Mouse (Mus musculus) frontal cortex, adult (tissue): ENCODE data around the gene Epn2.
A peak's percentile ranks its signal among the peaks of the same experiment; 100 is the strongest.

ENCODE experiments used
- ATAC-seq: cut with Nextera tagmentation; 2 replicates; pipeline ENCODE4 v1.9.2; 2017; ENCODE audit warnings: mild to moderate bottlenecking, moderate library complexity, mixed read lengths; ENCODE audit not compliant: low TSS enrichment

Gene Epn2

DNA sequence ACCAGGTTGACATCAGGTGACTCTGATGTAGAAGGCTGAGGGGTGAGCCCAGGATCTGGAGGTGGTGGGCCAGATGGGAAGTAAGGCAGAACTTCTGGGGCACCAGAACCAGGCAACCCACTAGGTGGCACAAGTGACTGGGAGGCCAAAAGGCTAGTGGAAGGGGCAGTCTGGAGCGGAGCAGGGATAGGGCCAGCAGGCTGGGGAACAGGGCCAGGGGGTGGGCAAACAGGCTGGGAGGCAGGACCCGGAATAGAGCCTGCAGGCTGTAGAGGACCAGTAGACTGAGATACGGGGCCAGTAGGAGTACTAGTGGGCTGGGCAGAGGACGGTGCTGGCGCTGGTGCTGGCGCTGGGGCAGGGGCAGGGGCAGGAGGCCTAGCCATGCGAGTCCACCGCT is 89.6 kb downstream of the Epn2 start:
- ATAC-seq = no peak

DNA sequence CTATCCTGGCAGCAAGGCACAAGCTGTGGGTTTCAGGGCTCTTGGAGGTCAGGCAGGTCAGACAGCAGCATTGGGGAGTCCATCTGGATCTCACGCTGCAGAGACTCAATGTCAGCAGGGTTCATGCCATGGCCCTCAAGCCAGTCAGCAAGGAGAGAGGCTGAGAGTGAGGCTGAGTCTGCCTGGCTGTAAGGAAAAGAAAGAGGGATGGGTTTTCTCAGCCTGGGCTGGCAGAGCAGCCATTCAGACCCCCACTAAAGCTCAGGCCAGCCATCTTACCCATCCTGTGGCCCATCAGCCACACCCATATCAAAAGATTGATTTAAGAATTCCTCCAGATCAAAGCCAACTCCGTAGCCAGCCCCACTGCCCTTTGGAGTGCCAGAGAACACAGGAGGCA is 90.4 kb downstream of the Epn2 start:
- no peak for ATAC-seq

DNA sequence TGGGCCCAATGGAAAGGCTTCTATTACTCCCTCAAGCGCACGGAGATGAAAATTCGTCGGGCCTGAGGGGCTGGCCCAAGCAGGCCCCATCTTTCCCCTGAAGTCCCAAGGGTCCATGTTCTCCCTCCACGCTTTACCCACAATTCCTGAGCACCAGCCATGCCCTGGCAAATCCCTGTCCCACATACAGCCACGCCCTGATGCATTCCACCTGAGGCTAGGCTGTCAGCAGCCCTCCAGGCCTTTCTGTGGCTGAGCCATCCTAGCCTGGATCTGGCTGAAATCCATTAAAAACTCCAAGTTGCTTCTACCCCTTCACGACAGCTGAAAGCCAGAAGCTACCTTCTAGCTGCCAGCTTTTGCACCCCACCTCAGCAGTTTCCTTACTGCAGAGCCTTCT is 91.6 kb downstream of the Epn2 start:
- no peak for ATAC-seq

DNA sequence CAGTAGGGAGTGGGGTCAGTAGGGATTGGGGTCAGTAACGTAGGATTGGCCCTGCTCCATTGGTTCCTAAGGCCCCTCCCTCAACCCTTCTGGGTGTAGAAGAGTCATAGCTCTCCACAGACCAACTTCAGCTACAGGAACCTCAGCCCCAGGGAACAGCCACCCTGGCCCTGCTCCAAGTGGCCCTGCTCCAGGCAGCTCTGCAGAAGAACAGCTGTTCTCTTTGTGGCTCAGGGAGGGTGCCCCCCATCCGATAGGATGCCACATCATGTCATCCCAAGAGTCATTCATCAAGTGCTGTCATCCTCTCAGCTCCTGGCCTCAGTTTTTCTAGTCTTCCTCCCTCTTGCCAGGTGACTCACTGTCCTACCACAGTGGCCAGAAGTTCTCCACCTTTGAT is 92.1 kb downstream of the Epn2 start:
- ATAC-seq = 0 out of 2 replicates have a peak, but pooled peaks have one; percentile 14

DNA sequence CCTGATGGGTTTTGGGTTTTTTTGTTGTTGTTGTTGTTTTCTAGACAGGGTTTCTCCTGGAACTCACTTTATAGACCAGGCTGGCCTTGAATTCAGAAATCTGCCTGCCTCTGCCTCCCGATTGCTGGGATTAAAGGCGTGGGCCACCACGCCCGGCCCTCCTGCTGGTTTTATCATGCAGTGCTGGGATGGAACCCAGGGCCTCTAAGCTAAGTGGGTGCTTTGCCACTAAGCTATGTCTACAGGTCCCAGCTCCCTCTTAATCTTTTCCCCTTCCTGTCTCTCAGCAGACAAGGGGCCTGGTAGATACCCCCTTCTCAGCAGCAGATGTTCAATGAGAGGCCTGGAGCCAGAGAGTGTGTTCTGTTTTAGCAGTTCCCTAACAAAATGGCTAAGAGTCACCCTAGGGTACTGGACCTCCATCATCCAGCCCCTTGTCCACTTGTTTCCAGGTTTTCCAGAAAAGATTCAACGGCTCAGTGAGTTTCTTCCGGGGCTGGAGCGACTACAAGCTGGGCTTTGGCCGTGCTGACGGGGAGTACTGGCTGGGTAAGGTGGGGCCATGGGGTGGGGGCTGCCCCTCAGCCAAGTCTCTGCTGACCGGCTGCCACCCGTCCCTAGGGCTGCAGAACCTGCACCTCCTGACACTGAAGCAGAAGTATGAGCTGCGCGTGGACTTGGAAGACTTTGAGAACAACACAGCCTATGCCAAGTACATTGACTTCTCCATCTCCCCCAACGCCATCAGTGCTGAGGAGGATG is 92.8 kb downstream of the Epn2 start:
- ATAC-seq = no peak

DNA sequence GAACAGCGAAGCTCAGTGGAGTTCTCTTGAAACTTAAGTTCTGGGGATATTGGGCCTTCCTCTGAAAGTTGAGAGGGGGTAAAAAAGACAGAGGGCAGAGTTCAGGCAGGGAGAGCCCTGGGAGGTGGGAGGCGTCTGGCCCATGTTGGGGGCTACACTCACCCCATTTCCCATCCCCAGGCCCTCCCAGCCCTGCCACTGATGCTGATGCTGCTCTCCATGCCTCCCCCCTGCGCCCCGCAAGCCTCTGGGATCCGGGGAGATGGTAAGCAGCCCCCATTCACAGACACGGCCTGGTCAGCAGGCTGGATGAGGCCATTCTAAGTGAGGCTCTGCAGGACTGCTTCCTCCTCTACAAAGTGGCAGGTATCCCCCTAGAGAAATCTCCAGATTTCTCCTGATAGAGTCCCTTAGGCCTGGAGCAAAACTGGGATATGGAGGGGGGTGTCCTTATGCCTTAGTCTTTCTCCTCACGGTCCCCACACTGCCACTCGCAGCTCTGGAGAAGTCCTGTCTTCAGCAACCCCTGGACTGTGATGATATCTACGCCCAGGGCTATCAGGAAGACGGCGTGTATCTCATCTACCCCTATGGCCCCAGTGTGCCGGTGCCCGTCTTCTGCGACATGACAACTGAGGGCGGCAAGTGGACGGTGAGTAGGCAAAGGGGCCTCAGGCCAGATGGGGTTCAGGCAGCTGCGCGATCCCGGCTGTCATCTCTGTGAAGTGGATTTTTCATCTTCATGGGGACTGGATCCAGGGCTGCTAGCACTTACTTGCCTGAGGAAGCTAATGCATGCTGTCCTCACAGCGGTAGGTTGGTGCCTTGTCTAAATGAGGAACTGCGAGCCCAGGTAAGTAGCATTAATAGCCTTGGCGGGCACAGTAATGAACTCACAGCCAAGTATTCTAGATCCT is 93.7 kb downstream of the Epn2 start:
- ATAC-seq = no peak

DNA sequence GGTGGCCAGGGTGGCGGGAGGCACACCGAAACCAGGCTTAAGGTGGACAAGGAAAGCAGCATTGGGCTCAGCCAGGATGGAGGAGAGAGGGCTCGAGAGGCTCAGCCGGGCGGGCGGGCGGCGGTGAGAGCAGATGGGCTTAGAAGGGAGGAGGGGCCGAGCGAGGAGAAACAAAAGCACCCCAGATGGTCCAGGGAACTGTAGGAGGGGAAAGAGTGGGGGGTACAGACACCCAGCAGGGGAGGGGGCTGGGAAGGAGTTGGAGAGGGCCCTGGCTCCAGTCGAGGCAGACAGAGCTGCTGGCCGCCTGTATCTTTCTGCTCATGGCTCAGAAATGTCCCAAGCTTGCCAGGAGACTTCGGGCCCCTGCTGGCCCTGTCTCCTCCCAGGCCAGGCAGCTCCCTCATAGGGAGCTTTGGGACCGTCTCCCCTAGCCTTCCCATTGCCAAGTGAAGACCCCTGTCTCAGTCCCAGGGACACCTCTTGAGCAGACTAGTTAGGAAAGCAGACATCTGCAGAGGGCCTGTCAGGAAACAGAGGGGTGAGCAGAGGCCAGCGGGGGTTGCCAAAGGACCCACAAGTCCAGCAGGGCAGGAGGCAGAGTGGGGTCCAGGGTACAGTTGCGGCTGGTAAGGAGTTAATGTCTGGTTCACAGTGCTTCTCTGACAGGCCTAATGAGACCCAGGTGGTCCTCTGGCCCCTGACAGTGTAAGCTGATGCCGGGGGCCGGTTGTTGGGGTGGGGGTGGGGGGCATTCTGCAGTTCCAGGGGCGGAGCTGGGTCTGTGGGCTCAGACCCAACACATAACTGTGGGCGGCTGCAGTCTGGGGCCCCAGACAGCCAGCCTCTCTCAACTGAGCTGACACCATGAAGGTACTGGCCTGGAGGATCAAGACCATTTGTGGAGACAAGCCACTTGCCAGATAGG is 94.6 kb downstream of the Epn2 start, which contains the start of gene Mfap4:
TSS of gene Mfap4 (plus strand) at position 819 of the 928 bp plus-strand sequence.
- peak; percentile 77 for ATAC-seq

DNA sequence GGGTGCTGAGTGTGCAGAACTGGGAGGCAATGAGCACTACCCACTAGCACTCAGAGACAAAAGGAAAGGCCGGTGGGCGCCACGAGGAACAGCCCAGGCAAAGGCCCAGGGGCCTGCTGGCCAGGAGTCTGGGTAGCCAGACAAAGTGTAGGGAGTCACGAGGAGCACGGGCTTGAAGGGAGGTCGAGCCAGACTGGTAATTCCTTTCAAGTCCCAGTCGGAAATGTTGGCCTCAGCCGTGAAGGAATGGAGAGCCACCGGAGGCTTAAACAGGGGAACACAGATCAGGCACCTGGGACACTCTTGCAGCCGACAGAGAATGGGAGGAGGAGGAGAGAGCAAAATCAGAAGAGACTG is 95.3 kb downstream of the Epn2 start:
- no peak for ATAC-seq

DNA sequence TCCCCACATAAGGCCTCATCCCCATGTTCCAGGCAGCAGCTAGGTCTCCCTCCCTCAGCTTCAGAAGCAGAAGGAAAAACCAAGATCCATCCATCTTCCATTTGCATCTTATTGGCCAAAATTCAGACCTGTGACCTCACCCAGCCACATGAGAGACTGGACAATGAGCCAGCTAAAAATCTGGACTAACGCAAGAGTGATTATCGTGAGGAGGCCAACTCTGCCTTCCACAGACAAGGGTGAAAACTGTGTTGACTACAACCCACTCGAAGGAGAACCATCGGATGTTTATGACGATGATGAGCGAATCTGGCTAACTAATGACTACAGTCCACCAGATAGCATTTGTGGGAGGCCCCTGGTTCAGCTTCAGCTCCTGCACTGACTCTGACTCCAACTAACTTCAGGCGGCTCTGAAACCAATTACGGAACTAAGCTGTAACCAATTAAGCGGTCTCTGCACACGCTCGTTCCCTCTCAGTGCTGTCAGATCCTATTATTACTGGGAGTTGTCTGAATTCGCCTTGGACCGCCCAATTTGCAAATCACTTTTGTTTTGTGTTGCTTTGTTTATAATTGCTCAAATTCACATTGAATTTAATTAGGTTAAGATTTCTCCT is 96.2 kb downstream of the Epn2 start:
- ATAC-seq = no peak

DNA sequence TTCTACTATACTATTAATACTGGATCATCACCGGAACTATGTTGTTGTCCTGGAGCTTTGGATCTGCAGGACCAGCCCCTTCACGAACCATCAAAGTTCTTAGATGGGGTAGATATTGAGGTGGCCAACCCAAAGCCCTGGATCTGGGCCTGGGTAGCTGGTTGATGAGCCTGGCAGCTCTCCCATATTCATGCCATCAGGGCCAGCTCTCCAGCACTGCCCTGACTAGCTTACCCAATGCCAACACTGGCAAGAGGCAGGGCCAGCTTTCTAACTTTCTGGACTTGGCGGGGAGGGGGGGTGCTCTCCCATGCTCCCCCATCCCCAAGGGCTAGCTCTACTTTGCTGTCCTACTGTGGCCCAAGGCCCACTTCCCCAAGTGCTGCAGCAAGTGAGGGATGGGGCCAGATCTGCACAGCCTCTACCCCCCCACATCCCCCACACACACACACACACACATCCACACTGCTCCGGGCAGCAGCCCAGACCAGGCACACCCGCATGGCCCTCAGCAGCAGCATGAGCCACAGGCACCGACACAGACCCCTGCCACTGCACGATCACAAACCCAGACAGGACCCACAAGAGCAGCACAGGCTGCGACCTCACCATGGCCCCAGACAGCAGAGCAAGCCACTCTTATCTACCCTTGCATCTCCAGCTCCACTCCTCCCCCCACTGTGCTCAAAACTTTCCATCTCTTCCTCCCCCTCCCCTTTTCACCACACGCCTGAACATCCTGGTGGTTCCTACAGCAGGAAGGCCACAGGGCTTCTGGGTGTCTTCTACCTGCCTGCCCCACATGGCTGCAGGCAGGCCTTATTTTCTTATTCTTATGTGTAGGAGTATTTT is 98.0 kb downstream of the Epn2 start:
- no peak for ATAC-seq

DNA sequence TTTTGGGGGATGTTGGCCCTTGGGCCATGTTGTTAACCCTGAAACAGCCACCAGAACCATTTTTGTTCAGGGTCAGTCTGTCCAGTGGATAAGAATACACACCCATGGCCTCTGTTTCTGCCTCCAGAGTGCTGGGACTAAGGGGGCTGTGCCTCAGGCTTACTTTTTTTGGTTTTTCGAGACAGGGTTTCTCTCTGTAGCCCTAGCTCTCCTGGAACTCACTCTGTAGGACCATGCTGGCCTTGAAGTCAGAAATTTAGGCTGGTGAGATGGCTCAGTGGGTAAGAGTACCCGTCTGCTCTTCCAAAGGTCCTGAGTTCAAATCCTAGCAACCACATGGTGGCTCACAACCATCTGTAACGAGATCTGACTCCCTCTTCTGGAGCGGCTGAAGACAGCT is 100.7 kb downstream of the Epn2 start:
- ATAC-seq = no peak

DNA sequence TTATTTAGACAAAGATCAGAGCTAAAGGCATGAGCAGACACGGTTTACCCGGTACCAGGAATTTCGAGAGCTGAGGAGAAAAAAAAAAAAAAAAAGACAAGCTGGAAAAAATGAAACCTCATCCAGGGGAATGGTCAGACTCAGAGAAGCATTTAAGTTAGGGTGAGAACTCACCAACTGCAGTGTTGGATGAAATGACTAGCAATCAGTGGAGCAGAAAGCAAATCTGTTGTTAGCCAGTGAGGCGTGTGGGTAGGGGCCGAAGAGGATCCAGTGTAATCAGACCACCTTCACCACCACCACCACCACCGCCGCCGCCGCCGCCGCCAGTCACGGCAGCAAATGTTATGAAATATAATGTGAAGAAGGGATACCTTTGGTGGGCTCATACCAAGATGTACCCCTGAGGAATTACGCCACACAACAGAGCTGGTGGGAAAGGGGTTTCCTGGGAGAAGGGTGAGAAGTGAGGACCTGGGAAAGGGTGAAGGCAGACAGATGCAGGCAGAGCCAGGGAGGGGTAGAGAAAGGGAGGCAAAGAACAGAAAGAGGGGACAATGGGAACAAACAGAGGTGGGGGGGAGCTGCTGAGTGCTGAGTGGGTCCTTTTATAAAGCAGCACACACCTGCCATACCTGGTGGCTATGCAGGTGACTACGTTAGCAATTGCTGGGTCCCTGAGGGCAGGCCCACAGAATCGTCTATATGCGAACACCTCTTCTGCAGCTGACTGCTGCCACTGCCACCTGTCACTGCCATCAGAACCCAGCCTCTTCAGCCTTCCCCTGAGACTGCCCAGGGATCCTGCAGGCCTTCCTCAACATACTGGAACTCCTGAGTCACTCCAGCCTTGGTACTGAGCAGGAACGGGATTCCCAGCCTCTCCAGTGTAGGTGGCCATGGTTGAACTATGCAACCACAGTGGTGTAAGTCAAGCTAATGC is 101.7 kb downstream of the Epn2 start:
- peak; percentile 47; the same call in 1 of the 2 replicates for ATAC-seq

DNA sequence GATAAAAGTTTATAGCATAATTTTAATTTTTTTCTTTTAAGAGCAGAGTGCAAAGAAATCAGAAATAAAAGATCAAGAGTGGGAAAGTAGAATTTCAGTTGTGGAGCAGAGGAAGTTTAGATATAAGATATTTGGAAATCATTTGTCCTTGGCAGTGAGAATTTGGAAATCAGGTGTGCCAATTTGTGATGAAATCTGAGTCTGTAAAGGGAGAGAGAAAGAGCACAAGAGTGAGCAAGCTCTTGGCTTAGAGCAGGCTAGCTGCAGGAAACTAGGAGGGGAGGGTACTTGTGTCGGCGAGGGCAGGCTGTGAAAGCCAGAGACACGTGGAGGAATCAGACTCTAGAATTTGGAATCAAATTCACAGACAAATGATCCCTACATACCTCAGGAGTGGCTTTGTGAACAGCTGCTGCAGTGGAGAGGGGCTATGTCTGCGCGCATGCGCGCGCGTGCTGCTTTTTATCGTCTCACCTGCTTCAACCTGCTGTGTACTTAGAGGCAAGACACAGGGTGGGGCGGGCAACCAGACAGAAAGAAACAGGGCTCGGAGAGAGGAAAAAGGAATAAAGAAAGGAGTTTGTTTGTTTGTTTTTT is 102.6 kb downstream of the Epn2 start:
- no peak; the same call in 1 of the 2 replicates for ATAC-seq

DNA sequence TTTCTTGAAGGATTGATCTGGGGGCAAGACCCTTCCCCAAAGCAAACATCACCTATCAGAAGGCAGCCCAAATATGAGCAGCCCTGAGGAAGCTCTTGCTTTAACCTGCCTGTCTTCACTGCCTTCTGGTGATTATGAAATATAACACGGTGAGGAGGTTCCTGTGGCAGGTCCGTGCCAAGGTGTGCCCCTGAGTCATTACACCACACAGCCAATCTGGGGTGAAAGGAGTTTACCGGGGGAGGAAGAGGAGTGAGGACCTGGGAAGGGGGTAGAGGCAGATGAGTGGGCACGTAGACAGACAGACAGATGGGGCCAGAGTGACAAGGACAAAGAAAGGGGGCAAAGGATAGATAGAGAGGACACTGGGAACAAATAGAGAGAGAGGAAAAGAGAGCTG is 105.9 kb downstream of the Epn2 start:
- ATAC-seq = no peak

DNA sequence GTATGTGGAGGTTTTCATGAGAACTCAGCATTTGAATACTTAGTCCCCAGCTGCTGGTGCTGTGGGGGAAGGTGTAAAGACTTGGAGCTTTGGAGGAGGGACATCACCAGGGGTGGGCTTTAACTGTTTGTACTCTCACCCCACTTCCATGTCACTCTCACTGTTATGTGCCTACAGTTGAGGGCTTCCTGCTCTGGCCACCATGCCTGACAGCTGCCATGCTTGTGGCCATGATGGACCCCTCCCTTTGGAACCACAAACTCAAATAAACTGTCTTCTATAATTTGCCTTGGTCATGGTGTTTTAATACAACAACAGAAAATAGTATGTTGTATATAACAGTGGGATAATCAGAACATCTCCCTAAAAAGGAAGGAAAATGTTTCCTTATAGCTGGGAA is 108.6 kb downstream of the Epn2 start:
- ATAC-seq = no peak

DNA sequence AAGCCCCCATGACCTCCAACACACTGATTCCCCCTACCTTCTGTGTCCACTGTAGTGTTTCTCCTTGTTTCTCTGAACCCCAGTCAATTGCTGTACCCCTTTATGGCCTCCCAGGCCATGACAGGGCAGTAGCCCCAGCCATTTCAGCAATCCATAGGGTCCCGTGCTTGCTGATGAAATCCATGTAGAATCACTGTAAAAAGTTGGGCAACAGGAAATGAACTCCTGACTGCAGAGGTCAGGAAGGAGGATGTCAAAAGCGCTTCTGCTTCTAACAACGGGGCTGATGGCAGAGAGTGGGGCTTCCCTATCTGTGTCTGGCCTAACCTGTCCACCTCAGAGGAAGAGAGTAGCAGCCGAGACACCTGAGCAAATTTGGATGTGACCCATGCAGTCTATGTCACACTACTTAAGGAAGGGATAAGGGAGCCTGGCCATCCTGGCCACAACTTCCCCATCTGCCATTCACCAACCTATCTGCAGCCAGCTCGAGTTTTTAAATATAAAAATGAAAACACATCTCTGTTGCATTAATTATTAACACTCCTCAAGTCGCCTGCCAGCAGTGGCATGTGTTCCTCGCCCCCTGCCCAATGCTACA is 110.1 kb downstream of the Epn2 start:
- ATAC-seq = no peak

DNA sequence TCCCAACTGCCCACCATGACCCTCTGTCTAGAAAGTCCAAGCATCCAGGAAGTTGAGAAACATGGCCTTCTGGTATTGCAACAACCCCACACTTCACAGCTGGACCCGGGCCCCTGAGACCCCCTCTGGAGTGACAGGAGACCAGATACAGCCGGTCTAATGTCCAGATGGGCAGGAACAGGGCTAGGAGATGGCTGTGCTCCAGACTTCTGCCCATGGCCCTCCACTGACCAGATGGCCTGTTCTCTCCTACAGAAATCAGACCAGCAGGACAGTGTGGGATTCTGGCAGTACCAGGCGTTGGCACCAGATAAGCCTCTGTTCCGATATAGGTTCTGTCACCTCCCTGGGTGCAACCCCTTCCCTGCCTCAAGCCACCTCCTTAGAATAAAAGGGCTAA is 111.0 kb downstream of the Epn2 start:
- no peak for ATAC-seq
